Mouse (Mus musculus) kidney, adult 2 months (tissue): ENCODE results near the gene Tbl3.

Experiments used
- CTCF ChIP-seq: fragments of 200-500 bp; conservative IDR thresholded peaks from 2 replicates; pipeline ENCODE4 v1.5.1; 2011; ENCODE audit warnings: low read depth, mild to moderate bottlenecking, control low read depth, low read length, moderate library complexity, mixed read lengths; ENCODE audit not compliant: insufficient read depth, insufficient read length
- POLR2A ChIP-seq: fragments of 200-500 bp; IDR thresholded peaks from one replicate; pipeline ENCODE4 v1.6.1; 2011; ENCODE audit warnings: low read depth, low read length, control low read depth

DNA sequence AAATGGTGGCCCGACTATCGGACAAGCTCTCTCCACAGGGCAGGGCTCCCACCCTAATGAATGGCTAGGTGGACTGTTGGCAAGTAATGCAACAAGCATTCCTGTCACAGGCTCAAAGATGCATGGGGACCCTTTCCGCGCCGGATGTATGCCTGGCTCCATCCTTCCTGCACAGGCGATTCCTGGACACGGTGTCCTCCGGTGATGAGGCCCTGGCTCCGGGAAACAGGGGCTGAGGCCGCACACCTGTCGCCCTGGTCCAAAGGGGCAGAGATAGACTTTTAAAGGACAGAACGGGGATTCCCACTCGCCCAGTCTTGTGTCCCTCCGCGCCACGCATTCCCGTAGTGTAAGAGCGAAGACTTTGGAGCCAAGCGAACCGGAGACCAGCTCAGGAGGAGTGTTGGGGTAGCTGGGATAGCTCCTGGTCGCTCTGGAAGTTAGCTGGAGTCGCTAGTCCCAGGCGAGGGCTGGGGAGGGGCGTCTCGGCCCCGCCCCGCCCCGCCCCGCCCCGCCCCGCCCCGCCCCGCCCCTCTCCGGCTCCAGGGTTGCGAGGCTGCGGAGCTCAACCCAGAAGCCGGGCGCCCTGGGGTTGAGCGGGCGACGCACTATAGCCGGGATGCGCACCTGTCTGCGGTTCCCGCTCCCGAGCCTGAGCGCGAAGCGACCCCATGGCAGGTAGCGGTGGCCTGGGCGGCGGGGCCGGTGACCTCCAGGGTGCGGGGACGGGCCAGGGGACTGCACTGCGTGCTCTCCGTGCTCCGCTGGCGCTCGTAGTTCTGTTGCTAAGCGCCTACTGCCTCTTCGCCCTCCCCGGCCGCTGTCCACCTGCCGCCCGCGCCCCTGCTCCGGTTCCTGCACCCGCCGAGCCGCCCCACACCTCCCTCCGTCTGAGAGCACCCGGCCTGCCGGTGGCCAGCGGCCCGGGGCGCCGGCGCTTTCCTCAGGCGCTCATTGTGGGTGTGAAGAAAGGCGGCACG lies 45.2 kb upstream of the Tbl3 start, which contains the start of gene Hs3st6:
- TF ChIP-seq POLR2A = no peak
- TF ChIP-seq CTCF = no peak
